Mouse (Mus musculus) adrenal gland, adult (tissue): ENCODE data around the gene Agbl4.
A peak's percentile ranks its signal among the peaks of the same experiment; 100 is the strongest.

Source experiments
- DNase-seq, 2 experiments: peaks; one replicate each; pipeline ENCODE4 v3.0.0; 2022 to 2023; ENCODE audit warnings: low spot score in 1 of 2; ENCODE audit not compliant: inconsistent age in 2 of 2

Gene Agbl4

GRCm38 (mm10) chr4:111442435-111443238, 1045.2 kb downstream of the Agbl4 start:
- peak; percentile 68 to 71 for DNase-seq

- no peak for DNase-seq
Measured at GRCm38 (mm10) chr4:111443906-111444615, 1046.6 kb downstream of the Agbl4 start.

GRCm38 (mm10) chr4:111444616-111445160, 1047.2 kb downstream of the Agbl4 start:
- DNase-seq: no peak

- no peak for DNase-seq
Measured at GRCm38 (mm10) chr4:111447918-111448317, 1050.5 kb downstream of the Agbl4 start.

- DNase-seq: no peak
Measured at GRCm38 (mm10) chr4:111448586-111448985, 1051.1 kb downstream of the Agbl4 start.

- DNase-seq: no peak
Measured at GRCm38 (mm10) chr4:111449442-111450199, 1052.2 kb downstream of the Agbl4 start.

GRCm38 (mm10) chr4:111451283-111451918, 1053.9 kb downstream of the Agbl4 start:
- DNase-seq: no peak

GRCm38 (mm10) chr4:111452192-111452591, 1054.7 kb downstream of the Agbl4 start:
- DNase-seq: no peak

GRCm38 (mm10) chr4:111453275-111453674, 1055.8 kb downstream of the Agbl4 start:
- no peak for DNase-seq

GRCm38 (mm10) chr4:111455621-111456020, 1058.2 kb downstream of the Agbl4 start:
- DNase-seq: peak; percentile 42 to 76

GRCm38 (mm10) chr4:111457568-111457967, 1060.1 kb downstream of the Agbl4 start:
- peak in 1 of 2 experiments; percentile 68 for DNase-seq

GRCm38 (mm10) chr4:111467293-111467773, 1069.9 kb downstream of the Agbl4 start:
- DNase-seq: no peak

GRCm38 (mm10) chr4:111467796-111468195, 1070.3 kb downstream of the Agbl4 start:
- DNase-seq: no peak

- DNase-seq: no peak
Measured at GRCm38 (mm10) chr4:111469847-111470246, 1072.4 kb downstream of the Agbl4 start.

- DNase-seq: peak in 1 of 2 experiments; percentile 60
Measured at GRCm38 (mm10) chr4:111471726-111472125, 1074.3 kb downstream of the Agbl4 start.

GRCm38 (mm10) chr4:111472511-111472910, 1075.0 kb downstream of the Agbl4 start:
- DNase-seq: no peak

- no peak for DNase-seq
Measured at GRCm38 (mm10) chr4:111473014-111473413, 1075.6 kb downstream of the Agbl4 start.

GRCm38 (mm10) chr4:111475374-111475971, 1078.0 kb downstream of the Agbl4 start:
- peak in 1 of 2 experiments; percentile 51 for DNase-seq

- no peak for DNase-seq
Measured at GRCm38 (mm10) chr4:111477507-111477906, 1080.0 kb downstream of the Agbl4 start.

GRCm38 (mm10) chr4:111483499-111483898, 1086.0 kb downstream of the Agbl4 start:
- no peak for DNase-seq
